Mouse (Mus musculus) right cerebral cortex, postnatal 36 days (tissue): ENCODE results near the gene Gm1043.

Experiments used
- DNase-seq, 2 experiments: peaks; one replicate each; pipeline ENCODE4 v3.0.0; 2022; ENCODE audit warnings: low spot score in 2 of 2, mixed read lengths in 1 of 2

Gm1043 gene

DNA sequence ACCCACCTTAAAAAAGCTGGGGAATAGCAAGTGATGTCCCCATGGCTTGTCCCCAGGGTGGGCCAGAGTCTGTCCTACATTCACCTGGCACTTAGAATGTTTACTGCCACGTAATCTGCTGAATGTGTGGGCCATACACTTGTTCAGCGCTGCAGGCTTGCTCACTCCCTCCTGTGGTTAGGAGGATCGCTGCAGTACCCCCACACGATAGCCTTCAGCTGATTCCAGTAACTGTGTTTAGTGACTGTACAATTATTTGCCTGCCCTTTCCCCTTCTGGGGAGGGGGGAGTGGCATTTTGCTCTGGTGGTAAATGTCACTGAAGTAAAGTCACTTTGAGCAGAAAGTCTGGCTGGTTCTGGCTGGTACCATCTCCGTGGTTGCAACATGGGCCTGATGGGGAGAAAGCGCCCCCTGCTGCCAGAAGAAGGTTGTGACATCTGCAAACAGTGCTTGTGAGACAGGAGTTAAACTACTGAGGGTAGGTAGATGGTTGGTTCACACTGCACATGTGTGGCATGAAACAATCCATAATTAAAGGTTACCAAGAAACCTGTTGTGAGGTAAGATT is 24.2 kb downstream of the Gm1043 start:
- peak; percentile 76 to 81 for DNase-seq

DNA sequence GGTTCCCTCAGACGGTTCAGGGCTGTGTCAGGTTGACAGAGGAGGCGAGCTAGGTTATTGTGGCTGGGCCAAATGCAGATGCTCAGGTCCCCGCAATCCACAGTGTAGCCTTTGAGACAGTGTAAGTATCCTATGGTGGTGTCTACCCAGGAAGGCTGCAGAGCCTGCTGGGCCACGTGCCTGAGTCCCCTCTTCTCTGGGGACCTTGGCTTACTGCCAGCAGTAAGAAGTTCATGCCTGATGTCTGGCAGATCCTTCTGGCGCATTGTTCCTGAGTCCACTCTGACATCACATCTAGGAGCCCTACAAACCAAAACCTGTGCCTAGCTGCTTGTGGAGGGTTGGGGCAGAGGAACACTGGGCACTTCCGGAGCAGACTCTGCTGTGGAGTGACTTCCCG is 27.2 kb downstream of the Gm1043 start:
- DNase-seq = no peak

DNA sequence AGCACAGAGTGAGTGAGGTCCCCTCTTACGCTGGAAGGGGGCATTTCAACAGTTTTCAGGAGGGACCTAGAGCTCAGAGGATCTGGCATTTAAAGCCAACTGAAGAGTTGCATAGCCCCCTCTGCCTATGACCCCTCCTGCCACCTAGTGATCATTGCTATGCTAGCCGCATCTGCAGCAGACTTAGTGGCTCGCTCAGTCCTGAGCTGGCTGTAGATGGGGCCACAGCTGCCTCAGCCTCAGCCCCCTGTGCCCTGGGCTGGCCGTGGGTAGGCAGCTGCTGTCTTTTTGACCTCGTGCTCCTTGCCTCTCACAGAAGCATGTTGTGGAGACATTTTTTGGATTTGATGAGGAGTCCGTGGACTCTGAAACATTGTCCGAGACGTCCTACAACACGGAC is 32.0 kb downstream of the Gm1043 start:
- DNase-seq = no peak

- no peak for DNase-seq
Measured at GRCm38 (mm10) chr5:37118242-37118641, 33.1 kb downstream of the Gm1043 start.

- DNase-seq = no peak
Measured at GRCm38 (mm10) chr5:37121186-37121680, 36.1 kb downstream of the Gm1043 start.

GRCm38 (mm10) chr5:37131841-37132240 is 46.7 kb downstream of the Gm1043 start:
- no peak for DNase-seq

DNA sequence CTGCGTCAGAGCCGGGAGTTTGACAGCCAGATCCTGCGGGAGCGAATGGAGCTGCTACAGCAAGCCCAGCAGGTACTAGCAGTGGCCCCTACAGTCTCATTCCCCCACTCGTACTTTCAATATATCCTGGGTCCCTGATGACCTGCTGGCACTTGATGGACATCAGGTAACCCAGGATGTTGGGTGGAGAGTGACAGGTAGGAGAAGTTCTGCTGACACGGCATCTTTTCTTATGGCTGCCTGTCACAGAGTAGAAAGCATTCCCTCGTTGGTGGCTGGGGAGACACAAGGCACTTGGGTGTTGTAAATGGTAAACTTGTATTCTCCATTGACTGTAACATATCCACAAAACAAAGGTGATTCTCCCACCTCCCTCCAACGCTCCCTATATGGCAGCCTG is 56.6 kb downstream of the Gm1043 start:
- DNase-seq = no peak

- DNase-seq = peak in 1 of 2 experiments; percentile 23
Measured at GRCm38 (mm10) chr5:37147536-37147935, 62.4 kb downstream of the Gm1043 start.

GRCm38 (mm10) chr5:37150650-37151049 is 65.5 kb downstream of the Gm1043 start:
- no peak for DNase-seq

DNA sequence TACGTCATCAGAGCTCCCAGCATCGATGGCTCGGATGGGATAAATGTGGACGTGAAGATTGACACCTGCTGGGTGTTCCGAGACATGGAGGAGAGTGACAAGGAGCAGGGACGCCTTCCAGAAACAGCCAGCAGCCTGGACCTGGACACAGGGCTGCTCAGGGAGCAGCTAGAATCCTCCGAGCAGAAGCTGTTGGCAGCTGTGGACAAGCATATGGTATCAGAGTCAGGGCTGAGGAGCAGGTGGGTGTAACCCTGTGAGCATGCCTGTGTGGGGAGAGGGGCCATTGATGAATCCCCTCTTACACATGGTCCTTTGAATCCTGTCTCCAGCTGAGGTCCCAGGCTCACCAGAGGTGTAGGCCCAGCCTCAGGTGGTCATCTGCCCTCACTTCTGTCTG is 69.3 kb downstream of the Gm1043 start:
- DNase-seq = no peak

DNA sequence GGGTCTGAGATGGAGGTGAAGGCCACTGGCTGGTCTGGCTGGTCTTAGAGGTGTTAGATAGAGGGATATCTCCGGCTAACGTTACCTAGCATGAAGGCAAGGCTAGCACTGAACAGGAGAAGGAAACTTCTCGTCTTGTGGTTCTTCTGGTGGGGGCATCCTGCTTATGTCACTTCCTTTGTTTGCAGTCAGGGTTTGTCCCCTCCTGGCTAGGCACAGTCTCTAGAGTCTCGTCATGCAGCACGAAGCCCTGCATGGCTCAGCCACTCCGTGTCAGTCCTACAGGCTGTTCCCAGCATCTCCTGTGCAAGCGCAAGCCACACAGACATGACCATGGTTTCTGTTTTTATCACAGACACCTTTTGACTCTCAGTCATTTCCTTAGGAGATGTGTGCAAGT is 73.2 kb downstream of the Gm1043 start:
- DNase-seq = no peak

DNA sequence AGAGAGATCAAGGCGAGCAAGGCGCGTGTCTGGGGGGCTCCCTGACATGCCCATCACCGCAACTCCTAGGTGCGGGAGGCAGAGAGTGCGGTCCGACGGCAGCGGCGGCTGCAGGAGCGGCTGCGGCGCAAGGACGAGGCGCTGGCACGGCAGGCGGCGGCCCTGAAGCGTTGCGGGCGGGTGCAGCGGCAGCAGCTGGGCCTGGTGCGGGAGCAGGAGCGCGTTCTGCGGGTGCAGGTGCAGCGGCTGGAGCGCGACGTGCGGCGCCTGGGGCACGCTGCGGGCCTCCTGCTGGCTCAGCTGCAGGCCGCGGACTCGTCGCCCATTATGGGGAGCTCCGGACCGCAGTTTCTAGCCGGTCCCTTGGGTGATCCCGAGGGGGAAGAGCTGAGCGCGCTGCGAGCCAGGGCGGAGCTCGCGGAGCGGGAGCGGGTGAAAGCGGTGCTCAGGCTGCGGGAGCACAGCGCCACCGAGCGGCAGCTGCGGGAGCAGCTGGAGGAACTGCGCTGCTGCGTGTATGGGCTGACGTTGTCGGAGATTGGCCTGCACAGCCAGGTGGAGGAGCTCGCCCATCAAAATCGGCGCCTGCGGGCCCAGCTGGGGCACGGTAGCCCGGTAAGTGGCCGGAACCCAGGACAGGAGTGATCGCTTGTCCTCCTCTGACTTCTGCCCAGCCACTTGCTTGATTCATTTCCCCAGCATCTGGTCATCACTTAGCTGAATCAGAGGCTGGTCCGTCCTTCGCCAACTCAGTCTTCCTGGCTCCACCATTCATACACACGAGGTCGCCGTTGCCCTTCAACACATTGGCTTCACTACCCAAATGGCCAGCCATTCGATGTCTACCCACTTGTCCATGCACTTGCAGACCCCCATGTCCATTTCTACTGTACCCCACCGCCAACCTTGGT is 78.0 kb downstream of the Gm1043 start:
- peak; percentile 80 to 82 for DNase-seq

- no peak for DNase-seq
Measured at GRCm38 (mm10) chr5:37176466-37176865, 91.3 kb downstream of the Gm1043 start.

GRCm38 (mm10) chr5:37177061-37177460 is 91.9 kb downstream of the Gm1043 start:
- peak; percentile 35 to 59 for DNase-seq

GRCm38 (mm10) chr5:37178811-37179210 is 93.6 kb downstream of the Gm1043 start:
- no peak for DNase-seq

DNA sequence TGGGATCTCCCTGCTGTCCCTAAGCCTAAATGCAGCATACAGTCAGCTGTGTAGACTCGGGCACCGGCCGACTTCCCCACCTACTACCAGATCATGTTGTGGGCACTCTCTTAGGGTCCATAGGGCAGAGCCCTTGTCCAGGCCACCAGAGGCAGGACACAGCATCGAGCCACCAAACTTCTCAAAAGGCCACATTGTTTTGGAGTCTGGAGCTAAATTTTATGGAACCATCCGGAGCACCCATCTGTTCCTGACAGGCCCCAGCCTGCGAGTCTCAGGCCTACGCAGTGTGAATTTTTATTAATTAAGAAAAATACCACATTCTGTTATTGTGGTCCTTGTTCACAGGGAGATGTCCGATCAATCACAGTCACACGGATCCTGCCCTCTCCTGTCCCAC is 94.7 kb downstream of the Gm1043 start:
- DNase-seq = no peak

DNA sequence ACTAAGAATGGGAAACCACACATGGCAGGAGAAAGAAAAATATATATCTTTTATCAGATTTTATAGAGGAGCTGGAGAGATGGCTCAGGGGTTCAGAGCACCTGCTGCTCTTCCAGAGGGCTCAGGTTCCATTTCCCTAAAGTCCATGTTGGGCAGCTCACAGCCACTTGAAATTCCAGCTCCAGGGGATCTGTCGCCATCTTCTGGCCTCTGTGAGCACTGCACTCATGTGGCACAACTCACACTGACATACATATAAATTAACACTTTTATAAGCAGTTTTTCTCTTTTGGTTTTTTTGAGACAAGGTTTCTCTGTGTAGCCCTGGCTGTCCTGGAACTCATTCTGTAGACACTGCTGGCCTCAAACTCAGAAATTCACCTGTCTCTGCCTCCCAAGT is 95.5 kb downstream of the Gm1043 start:
- no peak for DNase-seq

GRCm38 (mm10) chr5:37184605-37185004 is 99.4 kb downstream of the Gm1043 start:
- DNase-seq = no peak

DNA sequence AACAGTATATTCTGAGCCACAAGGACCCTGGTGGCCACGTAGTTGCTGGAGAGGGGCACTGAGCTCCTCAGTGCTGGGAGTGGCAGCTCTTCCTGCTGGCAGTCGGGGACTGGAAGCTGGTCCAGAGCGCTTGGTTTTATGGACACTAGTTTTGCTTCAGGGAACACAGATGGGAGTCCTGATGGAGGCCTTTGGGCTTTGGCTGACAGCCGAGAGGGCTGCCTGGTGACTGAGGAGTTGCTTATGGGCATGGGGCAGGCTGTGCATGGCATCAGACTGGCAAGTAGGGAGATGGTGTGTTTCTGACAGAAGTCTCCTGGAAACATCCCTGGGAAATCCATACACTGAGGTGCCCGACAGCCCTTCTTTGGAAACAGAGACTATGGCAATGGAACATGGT is 105.2 kb downstream of the Gm1043 start:
- DNase-seq = no peak

- DNase-seq = no peak
Measured at GRCm38 (mm10) chr5:37196196-37196595, 111.0 kb downstream of the Gm1043 start.

DNA sequence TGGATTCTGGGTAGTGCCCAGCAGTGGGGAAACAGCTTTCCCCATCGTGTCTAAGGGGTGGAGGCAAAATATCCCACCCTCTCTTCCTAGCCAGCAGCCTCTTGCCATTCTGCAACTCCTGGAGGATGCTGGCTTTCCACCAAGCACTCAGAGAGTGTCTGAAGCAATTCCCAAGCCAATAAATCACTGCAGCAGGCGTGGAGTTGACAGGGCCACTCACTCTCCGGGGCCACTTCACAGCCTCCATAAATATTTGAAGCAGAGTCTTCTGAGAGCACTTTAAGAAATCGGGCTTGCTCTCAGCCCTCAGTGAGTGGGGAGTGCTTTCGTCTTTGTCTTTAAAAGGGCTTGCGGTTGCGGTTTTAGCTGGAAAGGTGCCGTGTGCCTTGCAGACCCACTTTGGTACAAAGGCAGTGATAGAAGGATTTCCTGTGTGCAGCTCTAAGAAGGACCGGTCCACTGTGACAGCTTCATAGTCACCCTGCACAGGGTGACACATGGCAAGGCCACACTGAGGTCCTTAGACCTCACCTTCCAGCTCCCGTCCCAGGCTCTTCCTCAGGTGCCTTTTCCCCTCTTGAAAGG is 111.6 kb downstream of the Gm1043 start:
- no peak for DNase-seq

DNA sequence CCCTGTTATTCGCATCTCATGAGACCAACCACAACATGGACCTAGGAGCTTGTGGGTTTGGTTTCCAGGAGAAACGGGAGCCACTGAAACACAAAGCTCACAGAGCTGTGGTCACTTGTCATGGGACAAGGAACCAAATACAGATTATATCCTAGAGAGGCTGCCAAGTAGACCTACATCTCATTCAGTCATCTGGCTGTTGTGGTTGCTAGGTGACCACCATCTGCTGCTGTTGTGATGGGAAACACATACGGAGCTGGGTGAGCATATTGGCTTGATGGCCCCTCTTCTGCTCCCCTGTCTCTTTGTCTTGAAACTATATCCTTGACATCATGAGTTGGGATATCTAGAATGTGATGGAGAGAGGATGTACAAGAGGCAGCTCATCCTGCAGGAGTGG is 112.3 kb downstream of the Gm1043 start:
- DNase-seq = no peak
